Mouse (Mus musculus) v-Abl transformed pro-B cells (cell line): ENCODE data around the gene Camta2.

ENCODE experiments used
- in situ Hi-C, 2 experiments: fragments of 400-800 bp; cut with MboI; formaldehyde crosslinking; loops; one replicate each; pipeline ENCODE4 v1.15.1; 2025; ENCODE audit not compliant: unreplicated experiment in 2 of 2

Gene Camta2

DNA sequence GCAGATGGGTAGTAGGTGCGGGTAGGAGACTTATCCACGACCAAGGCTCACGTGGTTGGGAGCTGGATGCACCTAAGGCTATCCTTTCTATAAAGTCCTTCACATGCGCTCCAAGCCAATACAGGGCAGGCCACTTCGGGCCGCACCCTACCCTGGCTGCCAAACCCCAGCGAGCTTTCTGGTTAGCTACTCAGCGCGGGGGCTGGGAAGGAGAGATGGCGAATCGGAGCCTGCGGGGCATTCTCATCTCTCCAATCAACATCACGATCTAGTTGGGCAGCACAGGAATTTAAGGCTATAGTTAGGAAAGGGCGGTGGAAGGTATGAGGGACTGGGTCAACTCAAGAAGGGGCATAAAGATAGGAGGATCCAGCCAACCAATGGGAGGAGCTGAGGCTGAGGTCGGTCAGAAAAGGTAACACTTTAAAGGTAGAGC, 19.6 kb downstream of the Camta2 start:
- in situ Hi-C loops, result loop anchor here in 1 of 2 experiments (25.0 kb wide), 1 partner anchor 1256 kb away; the partner anchor contains the start of gene Kdm6b

- in situ Hi-C loops, result loop anchor here in 1 of 2 experiments (25.0 kb wide), 1 partner anchor 1255 kb away; the partner anchor contains the start of gene Kdm6b
These were observed 20.4 kb downstream of the Camta2 start for GRCm38 (mm10) chr11:70667271-70668150.

DNA sequence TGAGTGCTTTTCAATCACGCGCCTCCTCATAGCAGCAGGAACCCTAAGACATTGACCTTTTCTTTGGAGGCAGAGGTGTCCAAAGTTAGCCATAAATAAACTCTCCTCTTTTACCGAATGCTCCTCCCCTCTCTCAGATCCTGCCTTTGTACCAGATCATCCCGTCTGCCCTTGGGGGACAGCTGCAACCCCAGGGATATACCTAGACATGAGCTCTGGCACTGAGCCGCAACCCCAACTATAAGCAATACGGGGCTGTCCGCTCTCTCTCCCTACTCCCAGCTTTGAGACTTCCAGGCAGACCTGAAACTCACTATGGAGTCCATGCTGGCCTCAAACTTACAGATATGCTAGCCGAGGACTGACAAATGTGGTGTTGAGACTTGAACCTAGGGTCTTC, 21.2 kb downstream of the Camta2 start:
- in situ Hi-C loops, result loop anchor here in 1 of 2 experiments (25.0 kb wide), 1 partner anchor 1254 kb away; the partner anchor contains the start of gene Kdm6b

GRCm38 (mm10) chr11:70664741-70665140, 23.2 kb downstream of the Camta2 start:
- in situ Hi-C loops, result loop anchor here in 1 of 2 experiments (25.0 kb wide), 1 partner anchor 1252 kb away; the partner anchor contains the start of gene Kdm6b

GRCm38 (mm10) chr11:70663957-70664356, 23.9 kb downstream of the Camta2 start:
- in situ Hi-C loops, result loop anchor here in 1 of 2 experiments (25.0 kb wide), 1 partner anchor 1252 kb away; the partner anchor contains the start of gene Kdm6b

DNA sequence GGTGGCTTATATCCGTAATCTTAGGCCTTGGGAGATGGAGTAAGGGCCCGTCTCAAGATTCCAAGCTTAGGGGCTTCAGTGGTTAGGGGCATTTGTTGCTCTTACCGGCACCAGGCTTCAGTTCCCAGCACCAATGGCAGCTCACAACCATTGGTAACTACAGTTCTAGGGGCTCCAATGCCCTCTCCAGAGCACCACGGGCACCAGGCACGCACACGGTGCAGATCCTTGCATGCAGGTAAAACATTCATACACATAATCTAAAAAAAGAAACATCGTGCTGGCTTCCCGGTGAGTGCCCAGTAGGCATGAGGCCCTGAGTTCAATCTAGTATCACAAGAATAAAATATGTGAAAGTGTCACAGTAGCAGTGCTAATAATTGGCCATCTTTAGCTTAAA, 24.8 kb downstream of the Camta2 start:
- in situ Hi-C loops, result loop anchor here in 1 of 2 experiments (25.0 kb wide), 1 partner anchor 1251 kb away; the partner anchor contains the start of gene Kdm6b

GRCm38 (mm10) chr11:70660571-70660970, 27.3 kb downstream of the Camta2 start:
- in situ Hi-C loops, result loop anchor here in 1 of 2 experiments (25.0 kb wide), 1 partner anchor 1248 kb away; the partner anchor contains the start of gene Kdm6b

DNA sequence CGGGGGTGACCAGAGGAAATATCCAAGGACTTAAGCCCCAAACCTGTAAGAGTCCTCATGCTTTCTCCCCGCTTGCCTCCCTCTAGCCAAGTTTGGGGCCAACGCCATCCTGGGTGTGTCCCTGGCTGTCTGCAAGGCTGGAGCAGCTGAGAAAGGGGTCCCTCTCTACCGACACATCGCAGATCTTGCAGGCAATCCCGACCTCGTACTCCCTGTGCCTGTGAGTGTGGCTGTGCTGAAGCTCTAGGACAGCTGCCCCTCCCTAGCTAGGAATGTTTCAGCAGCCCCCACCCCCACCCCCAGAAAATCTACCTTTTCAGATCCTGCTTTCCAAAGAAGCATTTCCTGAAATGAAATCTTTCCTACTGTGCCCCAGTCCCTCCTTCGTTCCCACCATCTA, 29.0 kb downstream of the Camta2 start:
- in situ Hi-C loops, result loop anchor here in 1 of 2 experiments (25.0 kb wide), 1 partner anchor 1247 kb away; the partner anchor contains the start of gene Kdm6b

GRCm38 (mm10) chr11:70658521-70658920, 29.4 kb downstream of the Camta2 start:
- in situ Hi-C loops, result loop anchor here in 1 of 2 experiments (25.0 kb wide), 1 partner anchor 1246 kb away; the partner anchor contains the start of gene Kdm6b

DNA sequence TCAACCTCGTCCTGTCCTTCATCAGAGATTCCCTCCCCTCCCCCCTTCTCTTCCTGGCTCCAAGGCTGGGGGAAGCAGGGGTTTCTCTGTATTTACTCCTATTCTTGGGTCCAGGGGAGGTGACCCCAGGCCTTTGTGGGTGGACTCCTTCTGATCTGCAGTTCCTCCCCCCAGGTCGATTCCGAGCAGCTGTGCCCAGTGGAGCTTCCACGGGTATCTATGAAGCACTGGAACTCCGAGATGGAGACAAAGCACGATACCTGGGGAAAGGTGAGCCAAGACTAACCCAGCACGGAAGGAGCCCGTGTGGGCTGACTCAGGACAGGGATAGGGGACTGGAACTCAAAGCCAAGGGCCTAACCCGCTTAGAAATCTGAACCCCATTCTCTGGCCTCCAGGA, 29.9 kb downstream of the Camta2 start:
- in situ Hi-C loops, result loop anchor here in 1 of 2 experiments (25.0 kb wide), 1 partner anchor 1246 kb away; the partner anchor contains the start of gene Kdm6b

- in situ Hi-C loops, result loop anchor here in 1 of 2 experiments (25.0 kb wide), 1 partner anchor 1245 kb away; the partner anchor contains the start of gene Kdm6b
These were observed 30.3 kb downstream of the Camta2 start for GRCm38 (mm10) chr11:70657573-70657972.

GRCm38 (mm10) chr11:70656964-70657363, 30.9 kb downstream of the Camta2 start, which contains the start of gene Eno3:
Gene Eno3, plus strand, starts transcription at chr11:70657202.
- in situ Hi-C loops, result loop anchor here in 1 of 2 experiments (25.0 kb wide), 1 partner anchor 1245 kb away; the partner anchor contains the start of gene Kdm6b

DNA sequence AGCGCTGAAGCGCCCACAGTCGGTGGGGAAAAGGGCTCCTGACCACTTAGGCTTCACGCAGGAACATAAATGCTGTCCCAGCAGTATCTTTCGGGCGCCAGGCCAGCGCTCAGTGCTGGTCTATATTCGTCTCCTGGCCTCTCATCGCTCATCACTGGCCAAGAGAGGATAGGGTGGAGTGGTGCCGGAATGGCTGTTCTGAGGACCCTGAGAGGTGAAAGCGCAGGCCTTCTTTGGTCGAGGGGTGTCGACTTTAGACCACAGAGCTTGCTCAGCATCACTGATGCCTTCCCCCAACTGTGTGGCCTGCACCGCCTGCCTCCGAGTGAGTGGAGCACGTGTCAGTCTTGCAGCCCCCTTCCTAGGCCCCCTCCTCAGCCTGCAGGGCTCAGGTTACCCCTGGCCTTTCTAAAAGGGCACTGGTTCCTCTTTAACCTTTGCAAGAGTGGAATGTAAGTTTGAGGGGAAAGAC, 31.4 kb downstream of the Camta2 start:
- in situ Hi-C loops, result loop anchor here in 1 of 2 experiments (25.0 kb wide), 1 partner anchor 1244 kb away; the partner anchor contains the start of gene Kdm6b

- in situ Hi-C loops, result loop anchor here in 1 of 2 experiments (25.0 kb wide), 1 partner anchor 1244 kb away; the partner anchor contains the start of gene Kdm6b
These were observed 32.1 kb downstream of the Camta2 start for GRCm38 (mm10) chr11:70655571-70656455.

- in situ Hi-C loops, result loop anchor here in 1 of 2 experiments (25.0 kb wide), 1 partner anchor 1243 kb away; the partner anchor contains the start of gene Kdm6b
These were observed 32.9 kb downstream of the Camta2 start for GRCm38 (mm10) chr11:70654923-70655570.

DNA sequence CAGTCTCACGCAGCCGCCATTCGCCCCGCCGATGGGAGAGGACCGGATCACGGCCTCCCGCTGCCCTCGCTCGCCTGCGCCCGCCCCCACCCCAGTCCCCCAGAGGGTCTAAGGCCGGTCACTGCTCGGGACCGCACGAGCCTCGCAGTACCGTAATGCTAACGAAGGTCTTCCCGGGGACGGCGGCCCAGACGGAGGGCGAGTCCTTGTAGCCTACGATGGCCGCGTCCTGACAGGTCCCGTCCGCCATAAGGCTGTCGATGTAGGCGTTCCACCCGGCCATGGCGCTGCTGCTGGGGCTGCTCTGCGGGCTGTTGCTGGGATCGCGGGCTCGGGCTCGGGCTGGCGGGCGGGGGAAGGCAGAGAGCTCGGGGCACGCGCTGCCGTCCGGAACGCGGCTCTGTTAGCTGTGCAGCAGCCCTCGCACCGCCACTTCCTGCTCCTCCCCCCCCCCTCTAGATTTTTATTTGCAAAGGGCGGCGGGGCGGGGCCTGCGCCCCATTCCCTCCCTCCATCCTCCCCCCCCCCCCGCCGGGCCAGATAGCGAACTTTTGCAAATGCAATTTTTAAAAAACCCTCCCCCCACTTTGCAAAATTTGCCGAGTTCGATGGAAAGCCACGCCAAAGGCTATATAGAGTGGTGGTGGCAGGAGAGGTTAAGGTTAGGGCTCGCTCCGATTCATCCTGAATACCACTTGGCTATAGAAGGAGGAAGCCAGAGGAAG, 33.5 kb downstream of the Camta2 start, which contains the start of gene Pfn1:
Pfn1 (minus strand) TSS at position 447 of the 725 bp plus-strand sequence.
- in situ Hi-C loops, result loop anchor here in 1 of 2 experiments (25.0 kb wide), 1 partner anchor 1242 kb away; the partner anchor contains the start of gene Kdm6b

DNA sequence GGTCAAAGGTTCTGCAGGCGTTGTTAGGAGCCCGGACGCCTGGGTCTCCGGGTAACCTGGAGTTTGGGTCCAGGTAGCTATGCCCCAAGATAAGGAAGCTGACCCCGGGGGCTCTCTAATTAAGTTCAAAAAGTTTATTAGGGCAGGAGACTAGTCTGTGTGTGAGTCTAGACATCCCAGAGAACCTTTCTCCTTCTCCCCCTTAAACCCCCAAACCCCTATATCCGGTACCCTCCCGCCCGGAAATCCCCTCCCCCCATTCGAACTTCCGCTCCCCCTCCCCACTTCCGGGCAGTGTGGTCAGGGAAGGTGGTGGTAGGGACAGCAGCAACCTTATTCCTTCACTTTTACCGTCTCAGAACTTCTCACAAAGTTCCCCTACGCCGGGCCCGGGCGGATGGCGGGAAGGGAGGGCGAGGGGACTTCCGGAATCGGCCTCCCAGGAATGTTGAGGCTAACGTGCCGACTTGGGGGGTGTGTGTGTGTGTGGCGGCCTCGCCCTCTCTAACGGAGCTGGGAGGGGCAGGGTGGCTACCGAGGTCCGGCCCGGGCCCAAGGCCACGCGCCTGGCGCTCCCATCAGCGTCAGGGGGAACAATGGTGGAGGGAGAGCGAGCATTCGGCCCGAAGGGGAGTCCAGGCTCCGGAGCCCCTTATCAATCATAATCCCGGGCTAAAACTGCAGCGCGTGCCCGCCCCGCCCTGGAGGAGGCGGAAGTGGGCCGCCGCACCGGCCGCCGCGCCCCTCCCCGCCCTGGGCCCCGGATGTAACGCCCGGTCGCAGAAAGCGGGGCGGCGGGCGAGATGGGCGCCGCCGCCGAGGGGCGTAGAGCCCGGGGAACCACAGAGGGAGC, 34.3 kb downstream of the Camta2 start:
- in situ Hi-C loops, result loop anchor here in 1 of 2 experiments (25.0 kb wide), 1 partner anchor 1241 kb away; the partner anchor contains the start of gene Kdm6b
